Mouse (Mus musculus): ENCODE results near the gene Casz1.

Gene Casz1

GRCm38 (mm10) chr4:148940674-148941211 lies 136.5 kb downstream of the Casz1 start:
- DNase-seq = peak; percentile 77

GRCm38 (mm10) chr4:148941321-148941720 lies 137.1 kb downstream of the Casz1 start:
- no peak for DNase-seq

- DNase-seq = no peak
Observed at GRCm38 (mm10) chr4:148943099-148943498, 138.9 kb downstream of the Casz1 start.

GRCm38 (mm10) chr4:148945476-148945881 lies 141.2 kb downstream of the Casz1 start:
- peak; percentile 29 for DNase-seq

- no peak for DNase-seq
Observed at GRCm38 (mm10) chr4:148946071-148946470, 141.8 kb downstream of the Casz1 start.

GRCm38 (mm10) chr4:148947833-148948388 lies 143.7 kb downstream of the Casz1 start:
- DNase-seq = peak; percentile 57

- DNase-seq = no peak
Observed at GRCm38 (mm10) chr4:148950487-148950886, 146.3 kb downstream of the Casz1 start.

- peak; percentile 60 for DNase-seq
Observed at GRCm38 (mm10) chr4:148950932-148951650, 146.9 kb downstream of the Casz1 start.

GRCm38 (mm10) chr4:148951821-148952291 lies 147.6 kb downstream of the Casz1 start:
- DNase-seq = no peak

- no peak for DNase-seq
Observed at GRCm38 (mm10) chr4:148952328-148953222, 148.3 kb downstream of the Casz1 start.

- DNase-seq = peak; percentile 87
Observed at GRCm38 (mm10) chr4:148955131-148955813, 151.0 kb downstream of the Casz1 start.

- DNase-seq = peak; percentile 60
Observed at GRCm38 (mm10) chr4:148960011-148960410, 155.8 kb downstream of the Casz1 start.

- DNase-seq = peak; percentile 52
Observed at GRCm38 (mm10) chr4:148961081-148961480, 156.9 kb downstream of the Casz1 start.

- peak; percentile 58 for DNase-seq
Observed at GRCm38 (mm10) chr4:148962096-148962495, 157.9 kb downstream of the Casz1 start.

- no peak for DNase-seq
Observed at GRCm38 (mm10) chr4:148964541-148965310, 160.5 kb downstream of the Casz1 start.

GRCm38 (mm10) chr4:148966132-148966531 lies 161.9 kb downstream of the Casz1 start:
- DNase-seq = no peak

- no peak for DNase-seq
Observed at GRCm38 (mm10) chr4:148968859-148969258, 164.6 kb downstream of the Casz1 start.

GRCm38 (mm10) chr4:148969610-148970009 lies 165.4 kb downstream of the Casz1 start:
- peak; percentile 60 for DNase-seq

GRCm38 (mm10) chr4:148970742-148971141 lies 166.5 kb downstream of the Casz1 start:
- no peak for DNase-seq

- DNase-seq = no peak
Observed at GRCm38 (mm10) chr4:148971613-148972242, 167.5 kb downstream of the Casz1 start.

GRCm38 (mm10) chr4:148972707-148973106 lies 168.5 kb downstream of the Casz1 start:
- no peak for DNase-seq

Data from kidney, adult 18-20 months (tissue).